Mouse (Mus musculus): ENCODE results near the gene Olfr288.

GRCm38 (mm10) chr15:98180567-98181131, 14.7 kb downstream of the Olfr288 start:
- TF ChIP-seq EP300 (optimal IDR thresholded peaks at IDR 0.05) (no peak), CTCF (IDR thresholded peaks at IDR 0.05; ENCODE audit: low read depth) (no peak)
